Mouse (Mus musculus) forebrain, embryonic 11.5 days (tissue): Measurements from ENCODE around the gene Ccm2l. TPM values are rescaled to one million over a fixed set of nuclear protein-coding genes. Genes with fewer than 3 reads are reported as not detected.

ENCODE experiments used
- polyA plus RNA-seq: library from polyadenylated mRNA; unstranded; fragments of >200 nt; fragmentation: Nextera tagmentation; extraction: Ambion mirVana; gene quantifications from 2 replicates; pipeline ENCODE4 v1.2.1, GENCODE M21; 2014

Gene Ccm2l
- polyA plus RNA-seq, 1 experiment from 2014 or later = 1.3 TPM

Other genes starting within 250 kb of the Ccm2l start
- 135 and 140 TPM in 2 replicates for gene Bcl2l1, start 234.2 kb upstream of the Ccm2l start, polyA plus RNA-seq
- 168 and 185 TPM in 2 replicates for gene Tpx2, start 218.0 kb upstream of the Ccm2l start, polyA plus RNA-seq
- not detected in 2 replicates for gene Mylk2, start 154.6 kb upstream of the Ccm2l start, polyA plus RNA-seq
- 1.4 and 2.3 TPM in 2 replicates for gene Foxs1, start 132.7 kb upstream of the Ccm2l start, polyA plus RNA-seq
- gene Dusp15, start 114.3 kb upstream of the Ccm2l start, polyA plus RNA-seq = 0.80 and 0.99 TPM in 2 replicates
- gene Ttll9, start 103.5 kb upstream of the Ccm2l start, polyA plus RNA-seq = 1.5 and 1.6 TPM in 2 replicates
- gene Pdrg1, start 50.5 kb upstream of the Ccm2l start, polyA plus RNA-seq = 64.9 and 77.5 TPM in 2 replicates
- 0.09 and 0.24 TPM in 2 replicates for gene Xkr7, start 34.1 kb upstream of the Ccm2l start, polyA plus RNA-seq
- 1.8 TPM in 2 replicates for gene Hck, start 42.5 kb downstream of the Ccm2l start, polyA plus RNA-seq
- gene Tm9sf4, start 95.3 kb downstream of the Ccm2l start, polyA plus RNA-seq = 71.8 and 79.4 TPM in 2 replicates
- 4.8 and 5.6 TPM in 2 replicates for gene Tspyl3, start 159.5 kb downstream of the Ccm2l start, polyA plus RNA-seq
- 37.4 and 40.4 TPM in 2 replicates for gene Plagl2, start 175.5 kb downstream of the Ccm2l start, polyA plus RNA-seq
- 7.2 and 8.1 TPM in 2 replicates for gene Pofut1, start 175.6 kb downstream of the Ccm2l start, polyA plus RNA-seq
- gene Kif3b, start 225.5 kb downstream of the Ccm2l start, polyA plus RNA-seq = 7.1 and 7.4 TPM in 2 replicates